Mouse (Mus musculus) ES-E14 (cell line): Measurements from ENCODE around the gene Pfn4.

Experiments
- CHD2 ChIP-seq: IDR thresholded peaks from 2 replicates; pipeline ENCODE4 v1.6.1; 2014; ENCODE audit warnings: mild to moderate bottlenecking, low read depth, low read length, inconsistent platforms
- HCFC1 ChIP-seq: IDR thresholded peaks from 2 replicates; pipeline ENCODE4 v1.6.1; 2012; ENCODE audit warnings: low read length, inconsistent platforms, borderline replicate concordance; ENCODE audit not compliant: insufficient read depth
- MAFK ChIP-seq: IDR thresholded peaks from 2 replicates; pipeline ENCODE4 v1.6.1; 2014; ENCODE audit warnings: mild to moderate bottlenecking, low read depth, low read length, inconsistent platforms; ENCODE audit not compliant: insufficient read depth
- ZC3H11A ChIP-seq: IDR thresholded peaks from 2 replicates; pipeline ENCODE4 v1.6.1; 2012; ENCODE audit warnings: low read depth, mild to moderate bottlenecking, inconsistent platforms, low read length, borderline replicate concordance
- ZNF384 ChIP-seq: IDR thresholded peaks from 2 replicates; pipeline ENCODE4 v1.6.1; 2012; ENCODE audit warnings: low read depth, low read length, inconsistent platforms

DNA sequence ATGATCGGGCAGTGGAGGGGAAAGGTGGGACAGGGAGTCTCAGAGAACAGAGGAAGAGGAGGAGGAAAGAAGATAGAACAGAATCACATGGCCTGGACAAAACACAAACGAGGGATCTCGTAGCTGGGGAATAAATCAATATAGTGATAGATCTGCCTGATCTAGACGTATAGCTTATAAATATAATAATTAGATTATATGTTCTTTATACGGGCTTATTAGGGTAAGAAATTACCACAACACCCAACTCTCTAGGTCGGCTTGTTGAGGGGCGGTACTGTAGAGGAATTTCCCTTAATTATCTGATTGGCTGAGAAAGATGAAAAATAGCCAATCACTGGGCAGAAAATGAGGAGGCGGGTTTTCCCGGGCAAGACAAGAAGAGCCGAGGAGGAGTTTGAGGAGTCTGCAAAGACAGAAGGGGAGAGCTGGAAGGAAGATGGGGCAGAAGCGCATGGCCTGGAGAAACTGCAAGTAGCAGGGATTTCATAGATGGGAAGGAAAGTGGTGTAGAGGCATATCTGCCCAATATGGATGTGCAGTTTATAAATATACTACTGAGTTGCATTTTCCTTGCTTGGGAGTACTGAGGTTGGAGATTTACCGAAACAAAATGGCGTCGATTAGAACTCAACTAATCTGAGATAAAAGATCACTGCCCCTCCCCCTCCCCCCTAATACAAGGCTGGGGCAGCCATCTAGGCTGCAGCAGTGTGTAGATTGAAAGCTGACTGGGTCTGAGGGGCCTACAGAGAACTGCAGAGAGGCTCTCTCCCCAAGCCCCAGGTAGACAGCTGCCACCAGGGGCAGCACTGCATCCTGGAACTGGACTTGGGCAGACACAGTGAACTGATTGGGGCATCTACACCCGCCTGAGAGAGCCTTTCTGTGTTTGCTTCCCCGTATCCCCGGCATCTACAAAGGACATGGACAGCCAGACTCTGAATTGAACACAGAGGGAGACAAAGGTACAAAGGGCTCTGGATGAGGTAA is 48.8 kb upstream of the Pfn4 start:
- TF ChIP-seq MAFK (no peak), HCFC1 (peak; percentile 20; the same call in 1 of the 2 replicates), ZNF384 (no peak), ZC3H11A (no peak), CHD2 (peak; percentile 14; the same call in 1 of the 2 replicates)
